Mouse (Mus musculus) lung, embryonic 14.5 days (tissue): Measurements from ENCODE around the gene Wscd2. TPM values are rescaled to one million over a fixed set of nuclear protein-coding genes. Genes with fewer than 3 reads are reported as not detected.
A peak's percentile ranks its signal among the peaks of the same experiment; 100 is the strongest.
"Not testable (repeated sequence)": the region's sequence is repeated elsewhere in the genome, so short reads cannot be mapped to it uniquely, and the experiment has no call there.

ENCODE experiments used
- ATAC-seq: fragments of 200-750 bp; cut with Nextera tagmentation; 2 replicates; pipeline ENCODE4 v1.8.0; 2017; ENCODE audit warnings: mild to moderate bottlenecking, moderate TSS enrichment, moderate library complexity; ENCODE audit not compliant: insufficient read depth
- DNase-seq: peaks from one replicate; pipeline ENCODE4 v3.0.0-alpha.2; 2015
- H3K27ac ChIP-seq: fragments of 300-500 bp; sonication (generic); 2 replicates; pipeline ENCODE4 v1.5.1; 2014; ENCODE audit warnings: low read depth, mild to moderate bottlenecking, moderate library complexity
- H3K27me3 ChIP-seq: fragments of 300-500 bp; sonication (generic); 2 replicates; pipeline ENCODE4 v1.6.1; 2014; ENCODE audit warnings: low read length, control low read depth; ENCODE audit not compliant: insufficient read depth
- H3K36me3 ChIP-seq: fragments of 300-500 bp; sonication (generic); 2 replicates; pipeline ENCODE4 v1.6.1; 2014; ENCODE audit warnings: control low read depth; ENCODE audit not compliant: insufficient read depth
- H3K4me1 ChIP-seq: fragments of 300-500 bp; sonication (generic); 2 replicates; pipeline ENCODE4 v1.6.1; 2014; ENCODE audit warnings: antibody characterized with exemption, control low read depth; ENCODE audit not compliant: insufficient read depth
- H3K4me2 ChIP-seq: fragments of 300-500 bp; sonication (generic); 2 replicates; pipeline ENCODE4 v1.6.1; 2014; ENCODE audit warnings: mild to moderate bottlenecking
- H3K4me3 ChIP-seq: fragments of 300-500 bp; sonication (generic); 2 replicates; pipeline ENCODE4 v1.5.1; 2014; ENCODE audit warnings: low read depth, low read length
- H3K9ac ChIP-seq: fragments of 300-500 bp; sonication (generic); 2 replicates; pipeline ENCODE4 v1.6.1; 2014
- H3K9me3 ChIP-seq: fragments of 300-500 bp; sonication (generic); 2 replicates; pipeline ENCODE4 v1.6.1; 2016; ENCODE audit warnings: low read depth, low read length, control low read depth
- CTCF ChIP-seq: IDR thresholded peaks from 2 replicates; pipeline ENCODE4 v1.5.1; 2016; ENCODE audit warnings: antibody characterized with exemption, low read depth
- WGBS: fragments of 180-500 bp; shearing (Covaris S2); extraction: QIAGEN DNeasy Blood & Tissue Kit; methylation state at CpG from one replicate; pipeline ENCODE4 v1.1.7; 2014; 5-methylcytosine and 5-hydroxymethylcytosine counted together
- polyA plus RNA-seq: library from polyadenylated mRNA; unstranded; fragments of >200 nt; fragmentation: Nextera tagmentation; extraction: Ambion mirVana; gene quantifications from 2 replicates; pipeline ENCODE4 v1.2.1, GENCODE M21; 2014

Wscd2 gene
- polyA plus RNA-seq, 1 experiment from 2014 or later = 6.4 TPM

DNA sequence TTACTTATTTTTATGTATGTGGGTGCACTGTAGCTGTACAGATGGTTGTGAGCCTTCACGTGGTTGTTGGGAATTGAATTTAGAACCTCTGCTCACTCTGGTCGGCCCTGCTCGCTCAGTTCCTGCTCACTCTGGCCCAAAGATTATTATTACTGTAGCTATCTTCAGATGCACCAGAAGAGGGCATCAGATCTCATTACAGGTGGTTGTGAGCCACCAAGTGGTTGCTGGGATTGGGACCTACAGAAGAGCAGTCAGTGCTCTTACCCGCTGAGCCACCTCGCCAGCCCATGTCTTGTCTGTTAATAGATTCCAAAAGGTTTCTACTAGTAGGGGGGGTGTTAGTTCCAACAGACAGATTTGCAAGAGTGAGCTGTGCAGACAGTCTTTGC is 96.3 kb downstream of the Wscd2 start:
- not testable (repeated sequence) for H3K27me3 ChIP-seq, H3K9me3 ChIP-seq, DNase-seq, ATAC-seq, H3K27ac ChIP-seq, H3K4me2 ChIP-seq, H3K4me3 ChIP-seq, H3K9ac ChIP-seq, H3K4me1 ChIP-seq, H3K36me3 ChIP-seq
- peak; percentile 42 for TF ChIP-seq CTCF
- whole genome bisulfite sequencing = 50% methylated on average over 5 of the region's 5 CpGs

DNA sequence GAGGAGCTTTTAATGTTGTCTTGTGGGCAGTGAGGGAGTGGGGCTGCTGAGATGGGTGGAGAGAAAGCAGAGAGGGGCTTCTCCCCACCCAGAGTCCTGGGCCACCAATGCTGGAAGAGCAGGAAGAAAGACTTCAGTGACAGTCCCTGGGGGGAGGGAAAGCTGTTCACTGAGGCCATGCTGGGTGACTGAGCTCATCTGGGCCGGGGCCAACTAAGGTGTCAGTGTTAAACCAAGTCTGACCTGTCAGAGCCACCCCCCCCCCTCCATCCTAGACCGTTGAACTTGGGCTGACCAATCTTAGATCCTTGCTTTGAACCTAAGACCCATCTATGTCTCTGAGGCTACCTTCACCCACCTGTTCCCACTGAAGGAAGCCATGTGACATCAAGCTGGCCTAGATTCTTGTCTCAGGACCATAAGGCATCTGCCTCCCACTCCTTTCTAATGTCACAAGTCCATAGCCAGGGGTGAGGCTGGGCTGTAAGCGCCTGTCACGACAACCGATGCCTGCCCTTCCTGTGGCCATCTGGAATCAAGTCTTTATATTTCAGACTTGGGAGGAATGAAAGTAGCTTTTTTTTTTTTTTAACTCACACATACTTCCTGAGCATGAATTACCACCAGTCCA is 100.0 kb downstream of the Wscd2 start:
- no peak overlapping the region for H3K9ac ChIP-seq
- no peak for TF ChIP-seq CTCF
- H3K4me1 ChIP-seq = 0 out of 2 replicates have a peak, but pooled peaks cover 4% of the 10 kb centered on the region
- H3K4me3 ChIP-seq = no peak overlapping the region
- H3K27me3 ChIP-seq = no peaks in the 10 kb centered on the region
- no peaks in the 10 kb centered on the region for H3K9me3 ChIP-seq
- H3K4me2 ChIP-seq = no peak overlapping the region
- ATAC-seq (no peak), DNase-seq (no peak)
- 49% methylated on average over 5 of the region's 5 CpGs for WGBS
- H3K36me3 ChIP-seq = no peaks in the 10 kb centered on the region
- no peak overlapping the region for H3K27ac ChIP-seq

DNA sequence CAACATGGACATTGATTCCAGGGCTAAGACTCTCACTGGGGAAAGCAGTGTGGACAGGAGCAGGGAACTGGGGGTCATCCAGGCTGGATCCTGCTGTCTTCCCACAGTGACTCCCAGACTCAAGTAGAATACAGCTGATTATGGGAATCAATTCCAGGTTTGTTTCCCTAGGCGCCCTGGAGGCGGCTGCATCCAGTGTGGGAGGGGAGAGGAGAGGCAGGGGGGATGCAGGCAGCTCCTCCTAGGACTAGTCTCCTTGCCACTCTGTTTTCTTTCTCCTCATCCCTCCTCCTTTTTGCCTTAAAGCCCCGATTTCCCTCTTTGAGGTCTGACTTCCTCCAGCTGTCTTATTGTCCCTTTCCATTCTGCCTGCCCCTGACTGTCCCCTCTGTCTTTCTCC is 101.0 kb downstream of the Wscd2 start:
- DNase-seq = no peak
- no peak for ATAC-seq
- no peaks in the 10 kb centered on the region for H3K4me1 ChIP-seq
- no peaks in the 10 kb centered on the region for H3K27me3 ChIP-seq
- H3K9me3 ChIP-seq = no peaks in the 10 kb centered on the region
- H3K4me3 ChIP-seq = no peak overlapping the region
- no peak overlapping the region for H3K27ac ChIP-seq
- WGBS = 26% methylated on average over 3 of the region's 3 CpGs
- H3K36me3 ChIP-seq = no peaks in the 10 kb centered on the region
- TF ChIP-seq CTCF = no peak
- H3K9ac ChIP-seq = no peak overlapping the region
- H3K4me2 ChIP-seq = no peak overlapping the region

DNA sequence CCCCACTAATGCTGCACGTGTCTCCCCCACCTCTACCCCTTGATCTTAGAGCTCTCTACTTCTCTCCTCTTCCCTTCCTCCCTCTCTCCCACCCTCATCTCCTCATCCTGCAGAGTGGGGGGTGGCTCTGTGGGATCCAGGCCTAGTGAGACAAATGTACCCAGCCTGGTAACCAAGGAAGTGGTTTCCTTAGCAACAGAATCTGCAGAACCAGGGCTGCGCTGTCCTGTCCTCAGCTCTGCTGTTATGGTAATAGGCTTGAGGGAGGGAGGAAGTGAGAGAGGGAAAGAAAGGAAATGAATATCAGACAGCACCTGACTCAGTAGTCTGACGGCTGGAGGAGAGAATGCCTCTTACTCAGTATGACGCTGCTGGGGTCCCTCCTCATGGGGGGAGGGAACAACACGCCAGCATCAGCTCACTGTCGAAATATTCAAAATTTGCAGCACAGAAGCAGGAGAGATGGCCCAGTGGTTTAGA is 101.7 kb downstream of the Wscd2 start:
- Histone ChIP-seq H3K27ac (no peak overlapping the region), H3K4me1 (no peaks in the 10 kb centered on the region), H3K9me3 (no peaks in the 10 kb centered on the region), H3K9ac (no peak overlapping the region), H3K27me3 (no peaks in the 10 kb centered on the region), H3K4me3 (no peak overlapping the region), H3K4me2 (no peak overlapping the region), H3K36me3 (no peaks in the 10 kb centered on the region)
- 0 out of 2 replicates have a peak, but pooled peaks have one; percentile 33 for ATAC-seq
- no peak for TF ChIP-seq CTCF
- 15% methylated on average over 6 of the region's 6 CpGs for WGBS
- DNase-seq = no peak

DNA sequence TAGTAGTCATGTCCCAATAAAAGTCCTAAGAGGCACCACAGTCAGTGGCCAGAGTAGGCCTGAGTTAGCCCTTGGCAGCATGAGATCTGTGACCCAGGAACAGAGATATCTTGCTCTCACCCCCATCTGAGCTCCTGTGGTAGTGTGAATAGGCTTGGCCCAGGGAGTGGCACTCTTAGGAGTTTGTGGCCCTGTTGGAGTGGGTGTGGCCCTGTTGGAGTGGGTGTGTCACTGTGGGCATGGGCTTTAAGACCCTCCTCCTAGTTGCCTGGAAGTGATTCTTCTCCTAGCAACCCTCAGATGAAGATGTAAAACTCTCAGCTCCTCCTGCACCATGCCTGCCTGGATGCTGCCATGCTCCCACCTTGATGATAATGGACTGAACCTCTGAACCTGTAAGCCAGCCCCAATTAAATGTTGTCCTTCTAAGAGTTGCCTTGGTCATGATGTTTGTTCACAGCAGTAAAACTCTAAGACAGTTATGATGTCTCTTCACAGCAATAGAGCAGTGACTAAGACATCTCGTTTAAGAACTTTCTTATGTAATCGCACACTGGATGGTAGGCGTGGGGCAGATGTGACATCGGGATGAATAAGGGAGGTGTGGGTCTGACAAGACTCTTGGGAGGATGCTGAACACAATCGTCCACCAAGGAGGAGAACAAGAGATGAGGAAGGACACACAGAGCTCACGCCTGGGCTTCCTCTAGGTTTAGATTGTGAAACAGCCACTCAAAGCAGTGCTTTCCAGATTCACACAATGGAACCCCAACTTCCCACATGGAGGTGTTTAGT is 104.0 kb downstream of the Wscd2 start:
- WGBS = 79% methylated on average over 6 of the region's 6 CpGs
- no peak for ATAC-seq

DNA sequence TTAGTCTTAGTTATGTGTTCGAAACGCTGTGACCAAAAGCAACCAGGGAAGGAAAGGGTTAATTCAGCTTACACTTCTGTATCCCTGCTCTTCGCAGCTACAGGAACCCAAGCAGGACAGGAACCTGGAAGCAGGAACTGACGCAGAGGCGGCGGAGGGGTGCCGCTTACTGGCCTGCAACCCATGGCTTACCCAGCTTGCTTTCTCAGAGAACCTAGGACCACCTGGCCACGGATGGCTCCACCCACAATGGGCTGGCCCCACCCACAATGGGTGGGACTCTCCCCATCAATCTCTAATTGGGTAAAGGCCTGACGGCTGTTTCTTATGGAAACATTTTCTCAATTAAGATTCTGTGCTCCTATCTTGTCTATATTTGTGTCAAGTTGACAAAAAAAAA is 106.1 kb downstream of the Wscd2 start:
- 79% methylated on average over 9 of the region's 9 CpGs for WGBS
- Histone ChIP-seq H3K4me3 (no peak overlapping the region), H3K27ac (no peak overlapping the region), H3K9ac (no peak overlapping the region), H3K4me1 (no peaks in the 10 kb centered on the region), H3K27me3 (no peaks in the 10 kb centered on the region), H3K9me3 (no peaks in the 10 kb centered on the region), H3K36me3 (no peaks in the 10 kb centered on the region), H3K4me2 (no peak overlapping the region)
- DNase-seq (no peak), ATAC-seq (no peak)
- no peak for TF ChIP-seq CTCF

More for the DNA sequence above, 104.0 kb downstream of the Wscd2 start:
- H3K27ac ChIP-seq = no peak overlapping the region
- H3K4me1 ChIP-seq = no peaks in the 10 kb centered on the region
- H3K36me3 ChIP-seq = no peaks in the 10 kb centered on the region
- DNase-seq = no peak
- H3K27me3 ChIP-seq = no peaks in the 10 kb centered on the region
- no peak overlapping the region for H3K9ac ChIP-seq
- TF ChIP-seq CTCF = no peak
- H3K4me3 ChIP-seq = no peak overlapping the region
- H3K9me3 ChIP-seq = no peaks in the 10 kb centered on the region
- no peak overlapping the region for H3K4me2 ChIP-seq

DNA sequence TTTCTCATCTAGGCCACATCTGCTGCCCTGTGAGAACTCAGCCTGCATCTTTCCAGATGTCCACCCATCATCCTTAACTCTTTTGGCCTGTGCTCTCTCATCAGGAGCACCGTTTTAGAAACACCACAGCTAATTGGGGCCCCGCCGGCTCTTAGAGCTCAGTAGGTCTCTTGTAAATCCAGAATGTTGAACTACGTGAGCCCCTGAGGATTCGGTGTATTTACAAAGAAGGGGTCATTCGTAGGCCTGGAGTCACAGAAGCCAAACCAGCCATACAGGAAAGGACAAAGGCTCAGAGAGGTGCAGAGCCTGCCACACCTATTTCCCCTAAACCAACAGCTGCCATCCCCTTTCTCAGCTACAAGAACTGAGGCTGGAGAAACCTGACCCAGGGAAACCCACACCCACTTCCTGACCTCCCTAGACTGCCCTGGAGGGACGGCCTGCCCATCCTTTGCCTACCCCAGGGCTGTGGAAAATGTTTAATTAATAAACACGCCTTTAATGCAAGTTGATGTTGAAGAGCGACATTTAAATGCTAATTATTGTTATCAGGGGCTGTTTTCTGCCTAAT is 106.7 kb downstream of the Wscd2 start:
- Histone ChIP-seq H3K9ac (no peak overlapping the region), H3K4me3 (no peak overlapping the region), H3K27ac (no peak overlapping the region), H3K27me3 (no peaks in the 10 kb centered on the region), H3K4me2 (no peak overlapping the region), H3K36me3 (no peaks in the 10 kb centered on the region), H3K4me1 (no peaks in the 10 kb centered on the region), H3K9me3 (no peaks in the 10 kb centered on the region)
- ATAC-seq (no peak), DNase-seq (no peak)
- WGBS = 62% methylated on average over 9 of the region's 9 CpGs
- TF ChIP-seq CTCF = no peak
